Mouse (Mus musculus): ENCODE results near the gene Gm16430. TPM values are rescaled to one million over a fixed set of nuclear protein-coding genes. Genes with fewer than 3 reads are reported as not detected.

Gm16430 gene
- polyA plus RNA-seq (2014; fragmentation: Illumina TruSeq; extraction: RNeasy Lipid Tissue Mini Kit (QIAGEN cat#74804); ENCODE audit: low read depth, low replicate concordance): not detected

GRCm38 (mm10) chrX:54621911-54622310 lies at the start of gene Gm16430:
Gene Gm16430, plus strand, starts transcription at chrX:54622211.

Other genes with a start within 250 kb of the Gm16430 start
- gene Gm16405, start 91.0 kb upstream of the Gm16430 start, polyA plus RNA-seq (2014; fragmentation: Illumina TruSeq; extraction: RNeasy Lipid Tissue Mini Kit (QIAGEN cat#74804); ENCODE audit: low read depth, low replicate concordance): not detected